Mouse (Mus musculus): ENCODE results near the gene Irf2. TPM values are rescaled to one million over a fixed set of nuclear protein-coding genes. Genes with fewer than 3 reads are reported as not detected.

Gene Irf2
- polyA plus RNA-seq, 1 experiment from 2014 or later: 9.2 TPM

- no peak overlapping the region for H3K9ac ChIP-seq (ENCODE audit: low read length)
- 93% methylated on average over 5 of the region's 5 CpGs for WGBS
- H3K27ac ChIP-seq (ENCODE audit: low read depth, low read length): no peak overlapping the region
- DNase-seq (ENCODE audit: low spot score, missing footprints) (peak; percentile 57), ATAC-seq (ENCODE audit: low FRiP score) (no peak)
- no peaks in the 10 kb centered on the region for H3K27me3 ChIP-seq (ENCODE audit: control insufficient read depth, insufficient read depth, low read length)
- no peaks in the 10 kb centered on the region for H3K36me3 ChIP-seq (ENCODE audit: control insufficient read depth, insufficient read depth, low read length)
- H3K4me1 ChIP-seq (ENCODE audit: control insufficient read depth, insufficient read depth, low read length): no peaks in the 10 kb centered on the region
- H3K4me2 ChIP-seq: no peak overlapping the region
- H3K4me3 ChIP-seq (ENCODE audit: low read depth, low read length): no peak overlapping the region
- H3K9me3 ChIP-seq (ENCODE audit: control insufficient read depth, low read length): no peaks in the 10 kb centered on the region
Observed at GRCm38 (mm10) chr8:46896005-46896404, 156.5 kb downstream of the Irf2 start.

- no peaks in the 10 kb centered on the region for H3K36me3 ChIP-seq (ENCODE audit: control insufficient read depth, insufficient read depth, low read length)
- 92% methylated on average over 3 of the region's 3 CpGs for WGBS
- no peak overlapping the region for H3K27ac ChIP-seq (ENCODE audit: low read depth, low read length)
- no peaks in the 10 kb centered on the region for H3K27me3 ChIP-seq (ENCODE audit: control insufficient read depth, insufficient read depth, low read length)
- H3K4me2 ChIP-seq: no peak overlapping the region
- H3K9me3 ChIP-seq (ENCODE audit: control insufficient read depth, low read length): no peaks in the 10 kb centered on the region
- ATAC-seq (ENCODE audit: low FRiP score): no peak
- DNase-seq (ENCODE audit: low spot score, missing footprints): no peak
- no peaks in the 10 kb centered on the region for H3K4me1 ChIP-seq (ENCODE audit: control insufficient read depth, insufficient read depth, low read length)
- no peak overlapping the region for H3K9ac ChIP-seq (ENCODE audit: low read length)
- no peak overlapping the region for H3K4me3 ChIP-seq (ENCODE audit: low read depth, low read length)
Observed at GRCm38 (mm10) chr8:46896704-46897103, 157.2 kb downstream of the Irf2 start.

Other genes with a start within 250 kb of the Irf2 start
- gene Cenpu, start 187.7 kb upstream of the Irf2 start, polyA plus RNA-seq (2014; fragmentation: Nextera tagmentation; extraction: Ambion mirVana): 32.6 and 35.3 TPM in 2 replicates
- gene Primpol, start 122.5 kb upstream of the Irf2 start, polyA plus RNA-seq (2014; fragmentation: Nextera tagmentation; extraction: Ambion mirVana): 8.6 and 11.6 TPM in 2 replicates
- 151 and 165 TPM in 2 replicates for gene Casp3, start 122.4 kb upstream of the Irf2 start, polyA plus RNA-seq (2014; fragmentation: Nextera tagmentation; extraction: Ambion mirVana)
- 0.19 and 0.37 TPM in 2 replicates for gene Enpp6, start 247.2 kb downstream of the Irf2 start, polyA plus RNA-seq (2014; fragmentation: Nextera tagmentation; extraction: Ambion mirVana)

All from midbrain, embryonic 11.5 days (tissue).